Mouse (Mus musculus) thymus, adult 18-20 months (tissue): ENCODE results near the gene Ehbp1.

Source experiments
- DNase-seq, 2 experiments: peaks; one replicate each; pipeline ENCODE4 v3.0.0; 2022; ENCODE audit warnings: mixed read lengths in 2 of 2

The Ehbp1 gene

DNA sequence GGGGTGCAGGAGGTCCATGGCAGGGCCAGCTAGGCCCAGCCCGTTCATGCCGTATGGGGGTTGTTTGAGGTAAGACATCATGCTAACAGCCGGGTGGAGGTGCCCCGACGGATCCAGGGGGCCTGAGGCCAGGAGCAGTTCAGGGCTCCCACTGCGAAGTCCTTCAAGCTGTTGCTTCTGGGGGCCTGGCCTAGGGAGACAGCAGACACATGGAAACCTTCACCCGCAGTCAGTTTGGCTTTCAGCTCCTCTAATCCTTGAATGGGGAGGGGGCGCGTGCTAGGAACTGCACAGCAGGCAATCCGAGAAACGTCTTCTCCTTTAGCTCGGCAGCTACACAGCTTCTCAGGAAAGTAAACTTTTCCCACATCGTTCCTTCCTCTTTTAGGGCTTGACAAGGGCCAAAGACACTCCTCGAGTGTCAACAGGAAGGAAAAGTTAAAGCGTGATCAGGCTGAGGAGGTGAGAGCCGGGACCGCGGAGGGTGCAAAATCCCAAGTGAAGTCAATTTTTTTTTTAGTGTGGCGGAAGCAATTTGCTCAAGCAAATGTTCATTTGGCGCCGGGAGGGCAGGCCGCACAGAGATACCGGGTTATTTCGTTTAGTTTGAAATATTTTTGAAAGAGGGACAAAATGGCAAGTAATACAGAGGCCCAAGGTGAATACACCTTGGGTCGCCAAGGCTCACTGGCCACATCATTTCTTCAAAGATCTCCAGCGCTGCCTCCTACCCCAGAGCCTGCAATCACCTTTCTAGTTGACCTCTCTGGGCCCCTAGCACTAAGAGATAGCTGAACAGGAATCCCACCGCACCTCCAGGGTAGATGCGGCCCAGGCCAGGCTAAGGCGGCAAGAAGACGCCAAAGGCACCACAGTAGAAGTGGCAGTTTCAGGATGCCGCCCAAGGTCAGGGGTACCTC is 342.4 kb downstream of the Ehbp1 start:
- no peak for DNase-seq

DNA sequence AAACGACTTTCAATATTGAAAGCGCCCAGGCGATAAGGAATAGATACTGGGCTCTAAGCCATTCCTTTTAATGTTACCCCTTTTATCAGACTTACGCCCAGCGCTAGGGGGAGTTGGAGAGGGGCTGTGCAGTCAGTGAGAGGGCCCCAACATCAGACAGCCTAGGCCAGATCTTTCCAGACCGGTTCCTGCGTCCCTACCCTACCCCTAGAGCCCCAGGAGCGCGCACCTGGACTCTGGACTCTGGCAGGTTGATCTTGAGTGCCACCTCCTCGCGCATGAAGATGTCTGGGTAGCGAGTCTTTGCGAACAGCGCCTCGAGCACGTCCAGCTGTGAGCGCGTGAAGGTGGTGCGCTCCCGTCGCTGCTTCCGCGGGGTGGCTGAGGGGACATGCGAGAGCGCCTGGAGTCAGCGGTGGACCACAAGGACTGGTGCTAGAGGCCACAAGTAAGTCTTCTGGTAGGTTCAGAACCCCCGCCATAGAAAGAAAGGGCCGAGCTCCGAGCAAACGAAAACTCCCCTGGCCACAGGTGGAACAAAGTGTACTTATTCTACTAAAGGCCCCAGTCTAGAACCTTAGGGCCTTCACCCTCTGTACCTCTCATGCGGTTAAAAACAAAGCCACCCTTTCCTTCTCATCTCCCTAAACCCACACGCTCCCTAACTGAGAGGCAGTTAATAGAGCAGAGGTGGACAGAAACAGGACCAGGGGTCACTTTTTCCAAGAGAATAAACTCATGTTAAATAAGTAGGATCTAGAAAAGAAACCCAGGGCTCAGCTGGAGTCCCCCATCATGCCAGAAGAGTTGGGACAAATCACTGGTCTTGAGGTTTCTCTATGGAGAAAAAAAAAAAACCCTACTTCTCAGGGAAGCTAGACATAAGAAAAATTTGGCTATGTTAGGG is 343.7 kb downstream of the Ehbp1 start:
- DNase-seq = no peak

DNA sequence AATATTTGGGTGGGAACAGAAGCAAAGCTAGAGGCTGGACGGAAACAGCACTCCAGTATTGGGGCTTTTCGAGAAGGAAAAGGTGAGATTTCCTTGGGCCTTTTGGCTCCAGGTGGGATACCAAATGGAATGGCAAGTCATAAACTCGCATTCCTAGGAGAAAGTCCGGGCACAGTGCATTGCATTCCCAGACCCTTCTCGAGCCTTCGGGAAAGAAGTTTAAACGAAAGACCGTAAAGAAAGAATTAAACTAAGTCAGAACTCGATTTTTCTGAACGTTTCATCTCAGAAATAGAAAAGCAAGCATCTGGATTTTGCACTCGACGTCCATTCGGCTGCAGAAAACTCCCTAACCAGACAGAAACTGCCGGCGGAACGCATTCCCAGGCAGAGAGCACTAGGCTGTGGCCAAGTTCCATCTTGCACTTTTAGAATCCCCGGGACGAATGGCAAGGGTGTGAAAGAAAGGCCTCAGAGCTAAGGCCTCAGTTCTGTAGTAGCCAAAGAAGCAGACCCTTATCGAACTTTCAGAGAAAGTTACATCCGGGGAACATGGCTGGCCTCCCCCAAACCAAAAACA is 344.4 kb downstream of the Ehbp1 start:
- no peak for DNase-seq

DNA sequence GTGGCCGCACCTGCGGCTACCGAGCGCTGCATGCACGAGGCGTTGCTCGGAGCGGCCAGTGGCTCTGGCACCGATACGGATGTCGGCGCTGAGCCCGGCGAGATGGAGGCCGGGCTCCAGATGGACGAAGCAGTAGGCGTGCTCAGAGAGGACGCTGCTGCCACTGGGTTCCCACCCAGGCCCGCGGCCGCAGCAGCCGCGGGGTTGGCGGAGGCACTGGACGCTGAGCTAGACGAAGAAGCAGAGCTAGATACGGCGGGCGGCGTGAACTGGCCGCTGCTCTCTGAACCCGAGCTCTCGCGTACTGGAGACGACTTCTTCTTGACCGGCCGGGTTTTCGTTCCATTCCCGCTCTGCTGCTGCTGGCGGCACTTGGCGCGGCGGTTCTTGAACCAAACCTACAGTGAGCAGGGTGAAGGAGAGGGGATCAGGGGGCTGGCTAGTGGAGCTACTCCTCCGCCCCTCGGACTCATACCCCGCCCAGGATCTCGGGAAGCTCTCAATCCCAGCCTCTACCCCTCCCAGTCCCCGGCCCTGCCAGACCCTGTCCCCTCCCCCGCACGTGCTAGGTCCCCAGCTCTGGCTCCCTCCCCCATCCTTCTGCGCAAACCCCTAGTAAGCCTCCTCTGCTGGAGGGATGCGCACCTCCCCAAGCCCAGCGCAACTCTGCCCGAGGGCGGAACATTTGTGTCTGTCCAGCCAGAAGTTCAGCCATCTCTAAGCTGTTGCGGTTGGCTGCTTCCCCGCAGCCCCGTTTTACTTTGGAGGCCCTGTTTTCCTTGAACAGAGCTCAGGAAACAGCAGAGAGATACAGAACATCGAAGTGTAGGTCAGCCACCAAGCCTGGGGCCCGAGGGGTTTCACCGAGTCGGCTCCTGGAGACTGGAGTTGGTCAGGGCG is 345.2 kb downstream of the Ehbp1 start:
- DNase-seq = no peak

DNA sequence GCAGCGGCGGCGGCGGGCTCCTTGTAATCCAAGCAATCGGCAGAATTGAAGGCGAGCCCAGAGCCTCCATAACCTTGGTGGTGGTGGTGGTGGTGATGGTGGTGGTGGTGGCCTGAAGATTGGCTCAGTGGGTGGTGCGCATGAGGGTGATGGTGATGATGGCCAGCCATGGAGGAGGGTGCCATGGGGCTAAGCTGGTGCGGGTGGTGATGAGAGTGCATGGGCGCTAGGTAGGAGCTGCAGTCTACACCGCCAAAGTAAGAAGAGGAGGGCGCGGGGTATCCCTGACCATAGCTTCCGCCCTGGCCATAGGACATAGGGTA is 345.8 kb downstream of the Ehbp1 start:
- DNase-seq = no peak

DNA sequence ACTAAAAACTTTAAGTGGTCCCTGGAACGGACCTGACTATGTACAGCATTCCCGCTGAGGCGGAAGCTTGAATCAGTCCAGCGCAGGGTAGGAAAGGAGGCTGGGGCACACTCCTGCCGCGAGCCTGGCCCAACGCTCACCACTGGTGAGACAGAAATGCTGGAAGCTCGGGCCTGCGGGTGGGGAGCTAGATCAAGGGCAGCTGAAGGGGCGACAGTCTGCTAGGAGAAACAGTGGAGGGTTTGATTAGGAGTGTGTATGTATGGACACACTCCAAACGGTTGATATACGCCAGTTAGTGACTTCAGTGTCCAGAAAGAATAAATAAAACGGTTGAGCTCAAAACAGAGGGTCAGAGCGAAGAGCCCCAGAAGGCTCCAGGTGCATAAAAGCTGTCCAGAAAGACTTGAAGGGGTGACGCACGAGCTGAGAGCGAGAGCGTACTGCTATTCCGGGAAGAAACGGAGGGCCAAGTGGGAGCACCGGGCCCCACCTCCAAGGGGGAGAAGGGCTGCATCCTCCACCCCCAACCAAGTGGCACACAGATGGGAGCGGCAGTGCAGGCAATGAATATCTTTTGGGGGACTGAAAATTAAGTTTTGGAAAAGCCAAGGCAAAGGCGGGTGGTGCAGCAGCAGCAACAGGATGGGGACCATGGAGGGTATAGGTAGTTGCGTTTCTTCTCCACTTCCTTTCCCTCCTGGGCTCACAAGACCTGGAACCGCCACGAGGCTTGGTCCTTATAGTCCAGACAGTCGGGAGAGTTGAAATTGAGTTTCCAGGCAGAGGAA is 346.4 kb downstream of the Ehbp1 start:
- no peak for DNase-seq

DNA sequence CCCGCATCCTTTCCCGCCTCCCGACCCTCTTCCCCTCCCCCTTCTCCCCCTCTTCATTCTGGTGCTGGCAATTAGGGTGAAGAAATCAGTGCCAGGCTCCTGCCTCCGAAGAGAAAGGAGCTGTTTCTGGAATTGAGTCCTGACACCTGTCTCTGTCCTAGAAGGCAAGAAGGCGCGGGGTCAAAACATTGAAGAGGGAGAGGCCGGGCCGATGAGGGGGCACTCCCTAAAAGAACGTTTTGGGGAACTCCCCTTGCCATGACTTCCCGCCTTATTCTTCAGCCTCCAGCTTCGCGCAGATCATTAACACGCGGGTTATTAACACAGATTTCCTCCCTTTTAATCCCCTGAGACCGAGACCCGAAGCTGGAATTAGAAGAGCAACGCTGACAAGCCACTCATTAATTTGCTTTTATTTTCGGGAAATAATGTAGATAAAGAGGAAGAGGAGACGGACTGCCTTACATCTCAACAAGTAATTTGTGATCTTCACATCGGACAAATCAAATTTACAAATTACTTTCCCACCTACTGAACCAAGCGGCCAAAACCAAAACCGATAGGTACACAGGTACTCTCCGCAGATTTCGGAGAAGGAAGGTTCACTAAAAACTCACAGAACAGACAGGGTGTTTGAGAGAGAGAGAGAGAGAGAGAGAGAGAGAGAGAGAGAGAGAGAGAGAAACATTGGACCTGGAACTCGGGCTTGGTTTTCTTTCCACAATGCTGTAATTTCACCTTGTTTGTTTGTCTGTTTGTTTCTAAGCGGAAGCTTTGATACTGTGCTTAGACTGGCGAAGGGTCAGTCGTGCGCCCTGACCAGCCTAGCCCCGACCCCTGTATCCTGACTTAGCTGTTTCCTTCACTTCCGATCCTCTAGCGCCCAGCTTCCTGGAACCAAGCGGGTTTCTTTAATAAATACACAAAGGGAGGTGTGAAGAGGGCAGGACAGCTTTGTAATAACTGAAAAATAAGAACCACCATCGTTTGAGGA is 347.4 kb downstream of the Ehbp1 start:
- no peak for DNase-seq

DNA sequence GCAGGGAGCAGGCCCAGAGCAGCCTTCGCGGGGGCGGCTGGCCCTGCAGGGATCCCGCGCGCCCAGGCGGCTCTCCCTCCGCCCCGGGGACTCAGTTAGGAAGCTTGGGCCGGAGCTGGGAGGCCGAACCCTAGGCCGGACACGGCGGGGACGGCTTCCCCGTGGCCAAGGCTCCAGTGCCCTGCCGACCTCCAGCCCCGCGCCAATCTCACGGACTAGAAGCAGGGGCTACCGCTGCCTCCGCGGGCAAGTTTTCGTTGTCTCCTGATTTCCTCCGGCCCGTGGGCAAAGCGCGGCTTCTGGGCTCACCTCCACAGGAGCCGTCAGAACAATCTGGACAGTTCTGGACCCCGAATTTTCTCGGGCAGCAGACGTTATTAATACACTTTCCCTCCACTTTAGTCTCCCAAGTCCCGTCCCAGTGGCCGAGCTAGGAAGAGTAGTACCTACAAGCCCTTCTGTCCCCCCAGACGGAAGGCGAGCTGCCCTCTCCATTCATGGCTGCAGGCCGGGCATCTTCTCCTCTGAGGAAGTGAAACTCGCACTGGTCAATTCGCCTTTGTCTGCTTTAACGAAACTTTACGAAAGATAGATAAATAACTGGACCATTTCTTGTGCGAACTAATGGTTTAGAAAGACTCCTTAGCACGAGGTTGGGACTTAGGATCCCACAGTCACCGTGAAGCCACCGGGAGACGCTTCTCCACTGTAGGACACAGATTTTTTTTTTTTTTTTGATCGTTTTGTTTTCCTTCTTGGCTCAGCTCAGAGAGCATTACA is 348.3 kb downstream of the Ehbp1 start:
- no peak for DNase-seq

DNA sequence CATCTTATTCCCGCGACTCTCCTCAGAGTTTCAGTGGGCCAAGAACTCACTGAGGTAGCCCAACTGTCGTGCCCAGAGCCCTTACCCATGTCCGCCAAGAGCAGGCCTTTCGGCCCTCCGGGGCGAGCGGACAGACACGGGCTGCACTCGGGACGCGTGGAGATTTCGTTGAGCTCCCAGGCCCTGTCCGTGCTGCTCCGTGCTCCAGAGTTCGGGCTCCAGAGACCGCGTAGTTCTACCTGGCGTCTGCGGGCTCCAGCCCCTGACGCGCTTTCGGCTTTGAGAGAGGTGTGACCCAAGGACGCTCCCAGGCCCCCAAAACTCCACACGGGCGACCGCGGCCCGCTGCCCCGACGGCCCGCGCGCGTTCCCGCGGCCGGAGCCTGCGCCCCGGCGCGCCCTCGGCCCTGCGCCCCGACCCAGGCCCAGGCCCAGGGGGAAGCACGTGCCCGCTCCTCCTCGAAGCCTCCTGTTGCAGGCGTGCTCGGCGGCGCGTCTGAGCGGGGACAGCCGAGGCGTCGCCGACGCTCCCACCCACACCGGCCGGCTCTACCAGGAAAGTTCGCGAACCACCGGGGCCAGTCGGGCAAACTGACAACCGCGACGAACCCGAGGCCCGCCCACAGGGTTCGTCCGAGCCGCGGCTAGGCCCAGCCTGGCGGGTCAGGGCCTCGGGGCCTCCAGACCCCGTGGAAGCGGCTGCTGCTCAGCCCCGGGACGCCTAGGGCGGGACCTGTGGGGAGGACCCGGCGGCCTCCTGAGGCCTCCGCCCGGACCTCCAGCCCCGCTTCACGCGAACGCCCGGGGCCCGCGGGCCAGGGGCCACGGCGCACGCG is 349.1 kb downstream of the Ehbp1 start:
- DNase-seq = no peak

DNA sequence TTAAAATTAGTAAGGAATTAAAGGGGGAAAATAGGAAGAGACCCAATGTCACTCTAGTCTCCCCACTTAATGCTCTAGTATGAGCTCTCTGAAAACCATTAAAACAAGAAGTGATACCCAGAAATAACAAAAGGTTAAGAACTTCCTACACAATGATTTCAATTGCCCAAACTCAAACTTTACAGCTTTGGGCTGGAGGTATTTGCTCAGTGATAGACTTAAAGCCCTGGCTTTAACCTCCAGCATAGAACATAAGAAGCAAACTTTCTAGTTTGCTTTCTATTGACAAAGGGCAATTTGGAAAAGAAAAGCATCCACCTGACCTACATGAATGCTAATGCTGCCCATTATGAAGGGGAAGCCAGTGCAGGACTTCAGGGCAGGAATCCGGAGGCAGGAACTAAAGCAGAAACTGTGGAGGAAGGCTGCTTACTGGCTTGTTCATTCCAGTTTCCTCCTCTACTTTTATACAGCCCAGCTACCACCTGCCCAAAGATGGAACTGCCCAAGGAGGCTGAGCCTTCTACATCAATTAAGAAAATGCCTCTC is 353.6 kb downstream of the Ehbp1 start:
- DNase-seq = no peak

DNA sequence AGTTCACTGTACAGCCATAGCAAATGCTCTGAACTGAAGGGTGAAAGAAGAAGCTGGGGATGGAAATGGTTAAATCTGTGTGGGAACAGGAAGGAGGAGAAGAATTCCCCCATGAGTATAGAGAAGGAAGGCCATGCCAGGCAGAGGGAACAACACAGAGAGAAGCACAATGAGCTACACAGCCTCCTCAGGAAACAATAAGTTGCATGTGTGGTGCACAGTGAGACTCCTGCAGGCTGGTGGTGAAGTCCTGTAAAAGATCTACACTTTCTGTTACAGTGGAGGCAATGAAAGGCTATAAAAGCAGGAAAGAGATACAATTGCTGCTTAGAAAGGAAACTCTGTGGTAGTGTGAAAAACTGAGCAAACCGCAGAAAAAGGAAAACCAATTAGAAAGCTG is 357.0 kb downstream of the Ehbp1 start:
- no peak for DNase-seq

DNA sequence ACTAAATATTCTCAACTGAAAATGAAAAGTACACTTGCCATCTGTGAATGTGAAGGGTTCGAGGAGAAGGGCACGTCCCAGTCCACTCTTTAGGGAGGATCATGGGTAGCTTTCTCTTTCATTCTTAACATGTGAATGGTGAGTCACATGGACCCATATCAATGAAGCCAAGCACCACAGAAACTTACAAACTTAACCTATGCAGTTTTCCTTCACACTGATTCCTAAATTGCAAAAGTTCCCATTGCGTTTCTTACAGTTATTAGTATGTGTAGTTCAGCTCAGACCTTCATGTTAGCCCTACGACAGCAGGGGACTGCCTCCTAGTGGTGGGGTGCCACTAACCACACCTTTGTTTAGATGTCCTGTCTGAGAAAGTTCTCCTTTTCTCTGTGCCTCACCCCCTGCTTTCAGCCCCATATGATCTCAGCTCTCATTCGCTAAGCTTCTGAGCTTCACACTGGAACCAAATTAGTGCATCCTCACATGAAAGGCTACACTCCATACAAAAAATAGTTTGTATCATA is 368.0 kb downstream of the Ehbp1 start:
- no peak for DNase-seq

DNA sequence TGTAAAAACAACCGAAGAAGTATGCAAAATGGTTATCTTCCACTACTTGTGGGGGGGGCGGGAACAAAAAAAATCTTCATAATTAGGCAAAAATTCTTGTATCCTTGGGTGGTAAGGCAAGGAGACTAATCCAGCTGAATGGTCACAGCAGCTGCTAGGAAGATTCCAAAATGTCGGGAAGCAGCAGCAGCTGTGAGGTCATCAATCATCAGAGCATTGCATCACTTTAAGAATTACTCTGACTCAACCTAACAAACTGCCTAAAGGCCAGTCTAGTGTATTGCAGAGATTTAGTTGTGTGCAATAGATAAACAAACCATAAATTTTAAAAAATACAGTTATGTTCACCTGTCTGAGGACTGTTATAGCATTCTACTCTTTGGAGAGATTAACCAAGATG is 368.5 kb downstream of the Ehbp1 start:
- no peak for DNase-seq

DNA sequence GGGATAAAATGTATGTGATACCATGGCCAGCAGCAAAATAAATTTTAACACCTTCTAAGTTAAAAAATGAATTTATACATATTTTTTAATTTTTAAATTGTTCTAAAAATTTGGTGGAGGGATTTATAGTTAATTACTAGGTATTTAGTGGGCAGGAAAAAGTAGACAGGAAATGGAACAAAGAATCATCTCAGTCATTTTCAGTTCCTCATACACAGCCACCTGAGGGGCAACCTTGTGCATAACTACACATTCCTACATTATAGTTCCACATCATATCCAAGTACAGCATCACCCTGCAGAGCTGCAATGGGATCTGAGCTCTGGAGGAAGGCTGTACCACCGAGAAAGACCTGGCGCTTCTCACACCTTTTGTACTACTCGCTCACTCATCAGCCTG is 373.2 kb downstream of the Ehbp1 start:
- no peak for DNase-seq
